Mouse (Mus musculus): ENCODE measurements around the gene Xrcc4. TPM values are rescaled to one million over a fixed set of nuclear protein-coding genes. Genes with fewer than 3 reads are reported as not detected.
A peak's percentile ranks its signal among the peaks of the same experiment; 100 is the strongest.

Xrcc4 gene
- polyA plus RNA-seq, 1 experiment, result 25.0 TPM

GRCm38 (mm10) chr13:90101514-90101913, 12.1 kb upstream of the Xrcc4 start:
- Histone ChIP-seq H3K9me3 (replicated peaks; ENCODE audit: control insufficient read depth, insufficient read depth, low read length, poor library complexity, severe bottlenecking) (peaks cover 11% of the 10 kb centered on the region), H3K36me3 (ENCODE audit: control insufficient read depth, insufficient read depth, low read length, poor library complexity, severe bottlenecking) (peaks cover 32% of the 10 kb centered on the region), H3K27me3 (ENCODE audit: control insufficient read depth, insufficient read depth, low read length, poor library complexity, severe bottlenecking) (no peaks in the 10 kb centered on the region), H3K4me3 (ENCODE audit: low read depth, low read length) (no peak overlapping the region), H3K4me1 (ENCODE audit: control insufficient read depth, insufficient read depth, low read length) (no peaks in the 10 kb centered on the region), H3K27ac (ENCODE audit: insufficient read depth, low read length) (no peak overlapping the region), H3K9ac (ENCODE audit: low read depth, poor library complexity, severe bottlenecking) (no peak overlapping the region)
- TF ChIP-seq EP300 (IDR thresholded peaks at IDR 0.05; ENCODE audit: insufficient read depth, low read depth, low read length) (no peak), CTCF (IDR thresholded peaks at IDR 0.05; ENCODE audit: low read depth, low read length) (no peak), POLR2A (IDR thresholded peaks at IDR 0.05; ENCODE audit: insufficient read depth, low read length) (no peak)

GRCm38 (mm10) chr13:90089825-90090183, 396 bp upstream of the Xrcc4 start:
- TF ChIP-seq CTCF (IDR thresholded peaks at IDR 0.05; ENCODE audit: low read depth, low read length), result no peak
- no peak for TF ChIP-seq EP300 (IDR thresholded peaks at IDR 0.05; ENCODE audit: insufficient read depth, low read depth, low read length)
- Histone ChIP-seq H3K27ac (ENCODE audit: insufficient read depth, low read length) (peak overlapping the region; percentile 70), H3K4me1 (ENCODE audit: control insufficient read depth, insufficient read depth, low read length) (no peaks in the 10 kb centered on the region)

GRCm38 (mm10) chr13:90061877-90062276, 27.5 kb downstream of the Xrcc4 start:
- TF ChIP-seq CTCF (IDR thresholded peaks at IDR 0.05; ENCODE audit: low read depth, low read length) (no peak), EP300 (IDR thresholded peaks at IDR 0.05; ENCODE audit: insufficient read depth, low read depth, low read length) (no peak), POLR2A (IDR thresholded peaks at IDR 0.05; ENCODE audit: insufficient read depth, low read length) (no peak)
- no peak overlapping the region for H3K4me3 ChIP-seq (ENCODE audit: low read depth, low read length)
- H3K36me3 ChIP-seq (ENCODE audit: control insufficient read depth, insufficient read depth, low read length, poor library complexity, severe bottlenecking), result no peaks in the 10 kb centered on the region
- H3K9me3 ChIP-seq (replicated peaks; ENCODE audit: control insufficient read depth, insufficient read depth, low read length, poor library complexity, severe bottlenecking), result no peaks in the 10 kb centered on the region
- H3K27me3 ChIP-seq (ENCODE audit: control insufficient read depth, insufficient read depth, low read length, poor library complexity, severe bottlenecking), result no peaks in the 10 kb centered on the region
- no peaks in the 10 kb centered on the region for H3K4me1 ChIP-seq (ENCODE audit: control insufficient read depth, insufficient read depth, low read length)
- no peak overlapping the region for H3K27ac ChIP-seq (ENCODE audit: insufficient read depth, low read length)
- H3K9ac ChIP-seq (ENCODE audit: low read depth, poor library complexity, severe bottlenecking), result no peak overlapping the region

More at GRCm38 (mm10) chr13:90089825-90090183, 396 bp upstream of the Xrcc4 start:
- Histone ChIP-seq H3K36me3 (ENCODE audit: control insufficient read depth, insufficient read depth, low read length, poor library complexity, severe bottlenecking) (peaks cover 2% of the 10 kb centered on the region; the same call in 1 of the 2 replicates), H3K27me3 (ENCODE audit: control insufficient read depth, insufficient read depth, low read length, poor library complexity, severe bottlenecking) (no peaks in the 10 kb centered on the region), H3K9me3 (replicated peaks; ENCODE audit: control insufficient read depth, insufficient read depth, low read length, poor library complexity, severe bottlenecking) (peaks cover 3% of the 10 kb centered on the region; the same call in 1 of the 2 replicates), H3K4me3 (ENCODE audit: low read depth, low read length) (peak overlapping the region; percentile 100), H3K9ac (ENCODE audit: low read depth, poor library complexity, severe bottlenecking) (peak overlapping the region; percentile 91)

GRCm38 (mm10) chr13:90052408-90052807, 37.0 kb downstream of the Xrcc4 start:
- Histone ChIP-seq H3K36me3 (ENCODE audit: control insufficient read depth, insufficient read depth, low read length, poor library complexity, severe bottlenecking) (no peaks in the 10 kb centered on the region), H3K9me3 (replicated peaks; ENCODE audit: control insufficient read depth, insufficient read depth, low read length, poor library complexity, severe bottlenecking) (no peaks in the 10 kb centered on the region), H3K27ac (ENCODE audit: insufficient read depth, low read length) (no peak overlapping the region), H3K4me1 (ENCODE audit: control insufficient read depth, insufficient read depth, low read length) (no peaks in the 10 kb centered on the region), H3K9ac (ENCODE audit: low read depth, poor library complexity, severe bottlenecking) (no peak overlapping the region), H3K27me3 (ENCODE audit: control insufficient read depth, insufficient read depth, low read length, poor library complexity, severe bottlenecking) (no peaks in the 10 kb centered on the region), H3K4me3 (ENCODE audit: low read depth, low read length) (no peak overlapping the region)
- no peak for TF ChIP-seq CTCF (IDR thresholded peaks at IDR 0.05; ENCODE audit: low read depth, low read length)
- no peak for TF ChIP-seq POLR2A (IDR thresholded peaks at IDR 0.05; ENCODE audit: insufficient read depth, low read length)
- TF ChIP-seq EP300 (IDR thresholded peaks at IDR 0.05; ENCODE audit: insufficient read depth, low read depth, low read length), result no peak

- TF ChIP-seq EP300 (IDR thresholded peaks at IDR 0.05; ENCODE audit: insufficient read depth, low read depth, low read length), result no peak
- no peak for TF ChIP-seq POLR2A (IDR thresholded peaks at IDR 0.05; ENCODE audit: insufficient read depth, low read length)
- no peak for TF ChIP-seq CTCF (IDR thresholded peaks at IDR 0.05; ENCODE audit: low read depth, low read length)
- no peaks in the 10 kb centered on the region for H3K36me3 ChIP-seq (ENCODE audit: control insufficient read depth, insufficient read depth, low read length, poor library complexity, severe bottlenecking)
- H3K9ac ChIP-seq (ENCODE audit: low read depth, poor library complexity, severe bottlenecking), result no peak overlapping the region
- no peaks in the 10 kb centered on the region for H3K4me1 ChIP-seq (ENCODE audit: control insufficient read depth, insufficient read depth, low read length)
- no peaks in the 10 kb centered on the region for H3K9me3 ChIP-seq (replicated peaks; ENCODE audit: control insufficient read depth, insufficient read depth, low read length, poor library complexity, severe bottlenecking)
- no peaks in the 10 kb centered on the region for H3K27me3 ChIP-seq (ENCODE audit: control insufficient read depth, insufficient read depth, low read length, poor library complexity, severe bottlenecking)
- H3K4me3 ChIP-seq (ENCODE audit: low read depth, low read length), result no peak overlapping the region
- no peak overlapping the region for H3K27ac ChIP-seq (ENCODE audit: insufficient read depth, low read length)
Observed at GRCm38 (mm10) chr13:90051735-90052134, 37.7 kb downstream of the Xrcc4 start.

- Histone ChIP-seq H3K27ac (ENCODE audit: insufficient read depth, low read length) (no peak overlapping the region), H3K36me3 (ENCODE audit: control insufficient read depth, insufficient read depth, low read length, poor library complexity, severe bottlenecking) (no peaks in the 10 kb centered on the region), H3K9me3 (replicated peaks; ENCODE audit: control insufficient read depth, insufficient read depth, low read length, poor library complexity, severe bottlenecking) (no peaks in the 10 kb centered on the region), H3K9ac (ENCODE audit: low read depth, poor library complexity, severe bottlenecking) (no peak overlapping the region), H3K27me3 (ENCODE audit: control insufficient read depth, insufficient read depth, low read length, poor library complexity, severe bottlenecking) (no peaks in the 10 kb centered on the region), H3K4me3 (ENCODE audit: low read depth, low read length) (no peak overlapping the region), H3K4me1 (ENCODE audit: control insufficient read depth, insufficient read depth, low read length) (no peaks in the 10 kb centered on the region)
- TF ChIP-seq POLR2A (IDR thresholded peaks at IDR 0.05; ENCODE audit: insufficient read depth, low read length), result no peak
- TF ChIP-seq CTCF (IDR thresholded peaks at IDR 0.05; ENCODE audit: low read depth, low read length), result no peak
- no peak for TF ChIP-seq EP300 (IDR thresholded peaks at IDR 0.05; ENCODE audit: insufficient read depth, low read depth, low read length)
Observed at GRCm38 (mm10) chr13:90039613-90040012, 49.8 kb downstream of the Xrcc4 start.
